Mouse (Mus musculus) forebrain, embryonic 12.5 days (tissue): ENCODE measurements around the gene Tap1. TPM values are rescaled to one million over a fixed set of nuclear protein-coding genes. Genes with fewer than 3 reads are reported as not detected.
"Not testable (repeated sequence)": the region's sequence is repeated elsewhere in the genome, so short reads cannot be mapped to it uniquely, and the experiment has no call there.

Source experiments
- ATAC-seq: fragments of 200-750 bp; cut with Nextera tagmentation; 2 replicates; pipeline ENCODE4 v1.8.0; 2017; ENCODE audit warnings: moderate TSS enrichment; ENCODE audit not compliant: low FRiP score
- H3K27ac ChIP-seq: fragments of 300-500 bp; sonication (generic); 2 replicates; pipeline ENCODE4 v1.5.1; 2016; ENCODE audit warnings: mild to moderate bottlenecking
- H3K27me3 ChIP-seq: fragments of 300-500 bp; sonication (generic); 2 replicates; pipeline ENCODE4 v1.6.1; 2016; ENCODE audit warnings: mild to moderate bottlenecking
- H3K36me3 ChIP-seq: fragments of 300-500 bp; sonication (generic); replicated peaks from 2 replicates; pipeline ENCODE4 v1.6.1; 2016; ENCODE audit warnings: mild to moderate bottlenecking
- H3K4me1 ChIP-seq: fragments of 300-500 bp; sonication (generic); 2 replicates; pipeline ENCODE4 v1.6.1; 2016
- H3K4me2 ChIP-seq: fragments of 300-500 bp; sonication (generic); 2 replicates; pipeline ENCODE4 v1.6.1; 2016; ENCODE audit warnings: mild to moderate bottlenecking, moderate library complexity
- H3K4me3 ChIP-seq: fragments of 300-500 bp; sonication (generic); replicated peaks from 2 replicates; pipeline ENCODE4 v1.5.1; 2016; ENCODE audit warnings: mild to moderate bottlenecking
- H3K9ac ChIP-seq: fragments of 300-500 bp; sonication (generic); 2 replicates; pipeline ENCODE4 v1.6.1; 2016; ENCODE audit warnings: mild to moderate bottlenecking
- H3K9me3 ChIP-seq: fragments of 300-500 bp; sonication (generic); 2 replicates; pipeline ENCODE4 v1.6.1; 2016
- WGBS: fragments of 180-500 bp; shearing (Covaris S2); methylation state at CpG from one replicate; pipeline ENCODE4 v1.1.7; 2016; 5-methylcytosine and 5-hydroxymethylcytosine counted together
- polyA plus RNA-seq: library from polyadenylated mRNA; unstranded; fragments of >200 nt; fragmentation: Nextera tagmentation; extraction: Ambion mirVana; gene quantifications from 2 replicates; pipeline ENCODE4 v1.2.1, GENCODE M21; 2016

The Tap1 gene
- polyA plus RNA-seq = 1.3 and 2.2 TPM in 2 replicates

DNA sequence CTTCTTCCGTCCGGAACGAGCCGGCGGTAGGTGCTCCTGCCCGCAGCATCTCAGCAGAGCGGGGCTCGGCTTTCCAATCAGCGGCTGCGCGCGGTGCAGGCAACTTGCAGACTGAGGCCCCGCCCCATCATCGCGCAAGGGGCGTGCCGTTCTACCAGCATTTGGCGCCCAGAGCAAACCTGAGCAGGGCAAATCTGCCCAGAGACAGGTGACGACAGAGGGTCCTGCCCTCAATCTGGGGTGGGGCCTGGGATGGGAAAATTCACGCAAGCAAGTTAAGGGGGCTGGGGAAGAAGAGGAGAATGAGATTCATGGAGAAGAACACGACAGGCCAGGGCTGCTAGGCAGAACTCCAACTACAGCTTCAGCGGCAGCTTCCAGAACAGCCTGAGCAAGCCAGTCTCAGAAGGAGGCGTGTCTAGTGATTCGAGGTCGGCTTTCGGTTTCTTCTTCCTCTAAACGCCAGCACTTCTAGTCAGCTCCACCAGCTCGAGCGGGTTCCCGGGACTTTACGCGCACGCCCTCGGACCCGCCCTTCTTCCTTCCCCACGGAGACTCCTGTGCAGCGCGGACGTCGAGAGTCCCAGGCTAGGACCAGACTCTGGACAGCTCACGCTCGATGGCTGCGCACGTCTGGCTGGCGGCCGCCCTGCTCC lies at the start of gene Tap1, which contains the start of gene Psmb9:
TSS of gene Tap1 (plus strand) at position 293 of the 656 bp plus-strand sequence.
TSS of gene Psmb9 (minus strand) at position 504 of the 656 bp plus-strand sequence.
- Histone ChIP-seq H3K27ac (no peak within 1 kb of the TSS), H3K36me3 (no peaks in the 10 kb centered on the region), H3K4me1 (peaks cover 18% of the 10 kb centered on the region), H3K4me3 (peak within 1 kb of the TSS; percentile 45), H3K27me3 (peaks cover 89% of the 10 kb centered on the region), H3K4me2 (peak within 1 kb of the TSS; percentile 76), H3K9ac (peak within 1 kb of the TSS; percentile 44), H3K9me3 (no peaks in the 10 kb centered on the region)
- peak; percentile 98 for ATAC-seq
- under 1% methylated on average over 46 of the region's 46 CpGs for WGBS

DNA sequence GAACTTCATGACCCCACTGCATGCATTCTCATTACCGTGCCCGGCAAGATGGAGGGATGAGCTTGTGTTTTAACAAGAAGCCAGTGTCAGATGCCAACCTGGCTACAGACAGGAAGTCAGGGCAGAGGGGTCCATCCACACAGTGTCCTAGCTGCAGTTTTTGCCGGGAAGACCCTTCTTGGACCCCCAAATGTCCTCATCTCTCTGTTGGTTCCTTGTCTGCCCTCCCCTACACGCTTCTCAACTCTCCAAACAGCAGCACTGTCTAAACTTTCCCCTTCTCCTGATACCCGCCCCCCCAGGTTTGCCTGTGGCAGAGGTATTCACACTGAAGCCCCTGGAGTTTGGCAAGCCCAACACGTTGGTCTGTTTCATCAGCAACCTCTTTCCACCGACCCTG lies 49.8 kb upstream of the Tap1 start:
- no peak overlapping the region for H3K27ac ChIP-seq
- H3K9ac ChIP-seq = no peak overlapping the region
- WGBS = 76% methylated on average over 7 of the region's 7 CpGs
- peaks cover 66% of the 10 kb centered on the region for H3K27me3 ChIP-seq
- no peaks in the 10 kb centered on the region for H3K9me3 ChIP-seq
- H3K4me3 ChIP-seq = no peak overlapping the region
- H3K4me2 ChIP-seq = no peak overlapping the region
- no peaks in the 10 kb centered on the region for H3K36me3 ChIP-seq
- no peak for ATAC-seq
- peaks cover 20% of the 10 kb centered on the region for H3K4me1 ChIP-seq

DNA sequence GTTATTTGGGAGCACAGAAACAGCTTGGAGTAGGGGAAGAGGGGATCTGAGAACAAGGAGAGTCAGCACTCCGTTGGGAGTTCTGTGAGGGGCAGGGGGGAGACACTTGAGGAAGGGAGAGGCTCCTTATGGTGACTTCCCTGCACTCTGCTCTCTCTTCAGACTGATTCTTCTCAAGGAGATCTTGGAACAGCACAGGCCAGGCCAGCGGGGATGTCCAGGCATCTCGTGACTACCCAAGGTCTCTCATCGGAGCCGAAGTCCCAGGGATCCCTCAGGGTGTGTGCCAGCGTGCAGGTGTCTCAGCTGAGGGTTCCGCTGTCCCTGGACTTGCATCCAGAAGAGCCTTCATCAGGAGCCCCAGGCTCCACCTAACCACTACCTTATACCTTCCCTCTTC lies 48.7 kb upstream of the Tap1 start:
- H3K27me3 ChIP-seq = peaks cover 69% of the 10 kb centered on the region
- no peak overlapping the region for H3K27ac ChIP-seq
- H3K9ac ChIP-seq = no peak overlapping the region
- peaks cover 22% of the 10 kb centered on the region for H3K4me1 ChIP-seq
- no peak overlapping the region for H3K4me2 ChIP-seq
- no peak for ATAC-seq
- WGBS = 71% methylated on average over 7 of the region's 7 CpGs
- H3K9me3 ChIP-seq = no peaks in the 10 kb centered on the region
- H3K36me3 ChIP-seq = no peaks in the 10 kb centered on the region
- H3K4me3 ChIP-seq = no peak overlapping the region

DNA sequence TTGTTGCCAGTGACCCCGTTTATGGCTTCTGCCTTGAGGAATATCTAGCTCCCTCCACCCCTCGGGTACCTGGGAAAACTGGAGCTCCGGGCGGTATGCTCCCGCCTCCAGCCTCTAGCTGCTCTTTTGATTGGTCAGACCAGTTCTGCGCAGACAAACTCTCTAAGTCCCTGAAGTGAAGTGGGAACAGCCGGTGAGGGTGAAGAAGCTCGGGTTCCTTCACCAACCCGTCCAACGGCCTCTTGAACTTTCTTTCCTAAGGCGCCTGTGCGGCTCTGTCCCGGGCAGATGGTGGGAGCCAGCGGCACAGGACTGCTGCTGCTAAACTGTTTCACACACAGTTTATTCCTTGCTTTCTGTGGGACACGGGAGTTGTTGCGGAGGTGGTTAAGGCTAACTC lies 47.9 kb upstream of the Tap1 start:
- ATAC-seq = no peak
- peaks cover 69% of the 10 kb centered on the region for H3K27me3 ChIP-seq
- no peak overlapping the region for H3K9ac ChIP-seq
- H3K4me1 ChIP-seq = peaks cover 22% of the 10 kb centered on the region
- no peaks in the 10 kb centered on the region for H3K9me3 ChIP-seq
- H3K4me2 ChIP-seq = peak overlapping the region; percentile 60
- peak overlapping the region; percentile 32 for H3K4me3 ChIP-seq
- 2% methylated on average over 16 of the region's 16 CpGs for WGBS
- H3K27ac ChIP-seq = no peak overlapping the region
- no peaks in the 10 kb centered on the region for H3K36me3 ChIP-seq

DNA sequence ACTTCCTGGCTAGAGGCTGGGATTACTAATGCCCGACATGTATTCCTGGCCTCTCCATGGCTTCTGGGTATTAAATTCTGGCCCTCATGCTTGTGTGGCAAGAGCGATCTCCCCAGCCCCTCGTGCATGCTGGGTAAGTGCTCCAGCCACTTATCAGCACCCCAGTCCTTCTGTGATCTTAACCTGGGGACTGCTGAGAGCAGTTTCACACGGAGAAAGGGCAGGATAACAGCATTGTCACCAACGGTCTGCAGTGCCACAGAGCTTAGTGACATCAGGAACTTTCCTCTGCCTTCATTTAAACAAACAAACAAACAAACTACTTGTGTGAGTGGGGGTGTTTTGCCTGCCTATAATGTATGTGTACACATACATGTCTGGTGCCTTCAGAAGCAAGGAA lies 47.1 kb upstream of the Tap1 start:
- Histone ChIP-seq H3K4me3 (no peak overlapping the region; the same call in 1 of the 2 replicates), H3K27me3 (peaks cover 69% of the 10 kb centered on the region), H3K9ac (no peak overlapping the region), H3K4me1 (peaks cover 22% of the 10 kb centered on the region), H3K27ac (no peak overlapping the region), H3K36me3 (no peaks in the 10 kb centered on the region), H3K4me2 (peak overlapping the region; percentile 60), H3K9me3 (no peaks in the 10 kb centered on the region)
- WGBS = 8% methylated on average over 5 of the region's 5 CpGs
- no peak for ATAC-seq

DNA sequence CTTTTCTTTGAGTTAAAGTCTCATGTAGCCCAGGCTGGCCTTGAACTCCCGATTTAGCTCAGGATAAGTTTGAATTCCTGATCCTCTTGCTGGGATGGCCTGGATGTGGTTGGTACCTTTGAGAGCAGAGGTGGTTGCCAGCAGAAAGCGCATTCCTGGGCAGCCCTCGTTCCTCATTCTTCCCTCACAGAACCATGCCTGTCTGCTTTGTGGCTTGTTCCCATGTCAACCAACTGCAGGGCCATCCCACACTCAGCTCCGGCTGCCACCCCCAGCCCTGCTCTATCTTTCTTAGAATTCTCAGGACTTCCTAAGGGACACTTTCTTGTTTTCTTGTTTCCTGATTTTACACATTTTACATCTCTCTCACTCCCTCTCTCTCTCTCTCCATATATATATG lies 45.9 kb upstream of the Tap1 start:
- Histone ChIP-seq H3K36me3 (no peaks in the 10 kb centered on the region), H3K9ac (no peak overlapping the region), H3K4me1 (peaks cover 16% of the 10 kb centered on the region), H3K27me3 (peaks cover 60% of the 10 kb centered on the region), H3K9me3 (no peaks in the 10 kb centered on the region), H3K27ac (no peak overlapping the region), H3K4me2 (no peak overlapping the region), H3K4me3 (no peak overlapping the region)
- ATAC-seq = no peak
- 54% methylated on average over 4 of the region's 4 CpGs for WGBS

DNA sequence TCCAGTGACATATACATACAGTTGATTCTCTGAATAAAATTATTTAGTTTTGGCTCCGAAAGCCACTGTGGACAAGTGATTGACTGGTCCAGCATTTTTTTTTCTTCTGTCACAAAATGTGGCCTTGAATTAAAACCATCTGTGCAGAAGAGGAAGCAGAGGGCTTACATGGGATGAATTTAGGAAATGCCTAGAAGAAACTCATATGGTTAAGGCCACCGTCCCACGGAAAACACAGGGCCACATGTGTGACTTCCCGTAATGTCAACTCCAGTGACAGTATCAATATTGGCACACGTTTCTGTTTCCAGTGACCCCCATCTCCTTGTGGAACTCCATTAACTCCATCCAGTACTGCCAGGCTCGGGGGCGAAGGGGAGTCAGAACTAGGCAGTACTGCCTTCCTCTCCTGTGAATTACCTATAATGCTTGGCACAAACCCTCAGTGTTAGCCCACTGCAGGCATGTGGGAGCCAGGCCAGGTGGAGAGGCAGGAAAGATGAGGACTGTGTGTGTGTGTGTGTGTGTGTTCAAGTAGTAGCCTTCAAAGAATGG lies 44.8 kb upstream of the Tap1 start:
- Histone ChIP-seq H3K27me3 (peaks cover 49% of the 10 kb centered on the region), H3K9ac (no peak overlapping the region), H3K36me3 (no peaks in the 10 kb centered on the region), H3K4me3 (no peak overlapping the region), H3K9me3 (no peaks in the 10 kb centered on the region), H3K4me1 (peaks cover 16% of the 10 kb centered on the region), H3K27ac (no peak overlapping the region), H3K4me2 (no peak overlapping the region)
- ATAC-seq = no peak
- WGBS = 86% methylated on average over 7 of the region's 7 CpGs

DNA sequence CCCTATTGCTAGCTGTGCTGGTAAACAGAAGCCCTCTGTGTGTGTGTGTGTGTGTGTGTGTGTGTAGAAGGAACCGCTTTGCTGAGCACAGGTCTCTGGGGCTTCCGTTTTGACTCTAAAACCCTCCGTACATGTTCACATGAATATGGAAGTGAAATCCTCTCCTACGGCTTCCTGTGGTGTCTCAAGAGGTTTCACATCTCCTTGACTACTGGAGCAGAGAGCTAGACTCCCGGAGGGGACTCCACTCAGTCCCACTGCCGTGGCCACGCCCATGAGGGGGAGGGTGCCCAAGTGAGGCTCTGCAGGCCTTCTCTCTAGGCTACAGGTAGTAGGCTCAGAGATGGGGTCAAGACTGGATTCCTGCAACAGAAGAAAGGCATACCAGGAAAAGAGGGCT lies 44.3 kb upstream of the Tap1 start, which contains the start of gene H2-DMb2:
TSS of gene H2-DMb2 (plus strand) at position 275 of the 400 bp plus-strand sequence.
- Histone ChIP-seq H3K4me1 (peaks cover 16% of the 10 kb centered on the region), H3K4me2 (no peak within 1 kb of the TSS), H3K9me3 (no peaks in the 10 kb centered on the region), H3K36me3 (no peaks in the 10 kb centered on the region), H3K4me3 (no peak within 1 kb of the TSS), H3K9ac (no peak within 1 kb of the TSS), H3K27ac (no peak within 1 kb of the TSS), H3K27me3 (peaks cover 44% of the 10 kb centered on the region)
- 43% methylated on average over 7 of the region's 7 CpGs for WGBS
- ATAC-seq = no peak

DNA sequence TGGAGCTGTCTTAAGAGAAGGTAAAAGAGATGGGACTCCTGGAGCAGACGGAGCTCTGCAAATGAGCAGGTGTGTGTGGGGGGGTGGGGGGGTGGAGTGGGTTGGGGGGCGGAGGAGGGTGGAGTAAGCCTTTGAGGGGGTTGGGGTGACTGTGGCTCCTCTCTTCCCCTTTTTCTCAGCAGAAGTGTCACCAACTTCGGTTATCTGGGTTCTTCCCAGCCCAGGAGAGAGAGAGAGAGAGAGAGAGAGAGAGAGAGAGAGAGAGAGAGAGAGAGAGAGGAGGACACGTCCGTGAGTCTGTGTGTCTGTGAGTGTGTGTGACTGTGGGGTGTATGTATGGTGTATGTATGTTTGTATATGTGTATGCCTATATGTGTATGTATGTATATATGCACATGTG lies 43.9 kb upstream of the Tap1 start:
- Histone ChIP-seq H3K27me3 (peaks cover 40% of the 10 kb centered on the region), H3K9ac (no peak overlapping the region), H3K36me3 (no peaks in the 10 kb centered on the region), H3K9me3 (no peaks in the 10 kb centered on the region), H3K4me1 (peaks cover 16% of the 10 kb centered on the region), H3K27ac (no peak overlapping the region), H3K4me3 (no peak overlapping the region), H3K4me2 (no peak overlapping the region)
- 61% methylated on average over 5 of the region's 5 CpGs for WGBS
- no peak for ATAC-seq

DNA sequence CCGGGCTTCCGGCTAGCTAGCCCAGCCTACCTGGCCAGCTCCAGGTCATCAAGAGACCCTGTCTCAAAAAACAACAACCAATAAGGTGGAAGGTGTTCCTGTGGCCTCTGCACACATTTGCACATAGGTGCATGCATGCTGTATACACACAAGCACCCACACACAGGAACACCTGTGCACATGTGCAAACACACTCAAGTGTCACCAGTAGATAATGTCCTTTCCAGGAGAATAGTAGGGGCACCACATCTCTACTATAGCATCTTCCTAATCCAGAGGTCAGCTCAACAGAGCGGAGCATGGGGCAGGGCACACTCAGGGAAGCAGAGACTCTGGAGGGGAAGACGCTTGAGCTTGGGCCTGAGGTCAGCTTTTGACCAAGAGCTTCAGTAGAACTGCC lies 43.1 kb upstream of the Tap1 start:
- not testable (repeated sequence) for H3K27ac ChIP-seq, H3K9me3 ChIP-seq, H3K4me3 ChIP-seq, H3K36me3 ChIP-seq, ATAC-seq, H3K4me2 ChIP-seq, H3K9ac ChIP-seq
- Histone ChIP-seq H3K27me3 (peaks cover 32% of the 10 kb centered on the region), H3K4me1 (peaks cover 12% of the 10 kb centered on the region)
- 89% methylated on average over 4 of the region's 4 CpGs for WGBS

DNA sequence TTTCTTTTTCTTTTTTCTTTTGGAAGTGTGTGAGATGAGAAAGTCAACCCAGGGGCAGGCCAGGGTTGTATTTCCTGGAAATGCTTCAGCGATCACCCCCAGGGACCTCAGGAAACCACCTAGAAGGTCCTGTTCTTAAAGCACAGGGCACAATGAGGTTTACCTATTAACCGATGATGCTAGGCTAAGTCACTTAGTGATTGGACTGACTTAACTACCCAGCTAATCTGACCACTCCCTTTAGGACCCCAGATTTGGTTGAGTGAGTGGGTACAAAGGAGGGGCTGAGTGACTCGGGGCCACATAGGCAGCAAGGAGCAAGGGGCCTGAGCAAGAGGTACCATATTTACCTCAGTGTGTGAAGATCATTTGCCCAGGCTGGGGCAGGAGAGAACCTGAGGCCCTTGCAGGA lies 42.4 kb upstream of the Tap1 start:
- H3K4me2 ChIP-seq = no peak overlapping the region
- H3K36me3 ChIP-seq = no peaks in the 10 kb centered on the region
- H3K27ac ChIP-seq = no peak overlapping the region
- H3K27me3 ChIP-seq = peaks cover 25% of the 10 kb centered on the region
- H3K4me3 ChIP-seq = no peak overlapping the region
- WGBS = 68% methylated on average over 3 of the region's 3 CpGs
- H3K9ac ChIP-seq = no peak overlapping the region
- peaks cover 5% of the 10 kb centered on the region for H3K4me1 ChIP-seq
- no peaks in the 10 kb centered on the region for H3K9me3 ChIP-seq
- no peak for ATAC-seq

DNA sequence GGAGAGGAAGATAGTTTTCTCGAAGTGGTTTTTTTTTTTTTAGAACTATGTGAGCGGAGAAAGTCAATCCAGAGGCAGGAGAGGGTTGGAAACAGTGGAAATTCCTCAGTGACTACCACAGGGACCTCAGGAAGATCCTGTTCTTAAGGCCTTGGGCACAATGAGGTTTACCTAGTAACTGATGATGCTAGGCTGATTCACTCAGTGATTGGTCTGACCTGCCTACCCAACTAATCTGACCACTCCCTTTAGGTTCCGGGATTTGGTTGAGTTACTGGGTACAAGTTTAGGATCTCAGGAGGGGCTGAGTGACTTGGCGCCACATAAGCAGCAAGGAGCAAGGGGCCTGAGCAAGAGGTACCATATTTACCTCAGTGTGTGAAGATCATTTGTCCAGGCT lies 34.4 kb upstream of the Tap1 start, which contains the start of gene H2-DMb1:
TSS of gene H2-DMb1 (plus strand) at position 150 of the 400 bp plus-strand sequence.
- Histone ChIP-seq H3K4me3 (no peak within 1 kb of the TSS), H3K9ac (no peak within 1 kb of the TSS), H3K9me3 (no peaks in the 10 kb centered on the region), H3K27me3 (no peaks in the 10 kb centered on the region), H3K4me1 (no peaks in the 10 kb centered on the region), H3K27ac (no peak within 1 kb of the TSS), H3K4me2 (no peak within 1 kb of the TSS), H3K36me3 (no peaks in the 10 kb centered on the region)
- WGBS = 63% methylated on average over 4 of the region's 4 CpGs
- no peak for ATAC-seq

DNA sequence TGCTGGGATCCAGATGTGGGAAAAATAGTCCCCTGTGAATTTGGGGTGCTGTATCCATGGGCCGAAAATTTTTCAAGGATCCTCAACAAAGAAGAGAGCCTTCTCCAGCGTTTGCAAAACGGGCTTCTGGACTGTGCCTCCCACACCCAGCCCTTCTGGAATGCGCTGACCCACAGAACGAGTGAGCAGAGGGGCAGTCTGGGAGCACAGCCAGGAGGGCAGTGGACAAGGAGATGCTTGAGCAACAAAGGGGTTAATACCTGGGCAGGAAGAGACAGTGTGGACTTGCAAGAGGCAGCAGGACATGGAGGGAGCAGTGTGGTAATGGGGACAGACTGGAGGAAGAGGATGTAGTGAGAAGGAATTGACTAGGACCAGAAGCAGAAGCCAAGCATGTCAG lies 31.8 kb upstream of the Tap1 start:
- no peaks in the 10 kb centered on the region for H3K9me3 ChIP-seq
- 50% methylated on average over 5 of the region's 5 CpGs for WGBS

More for the DNA sequence above, 31.8 kb upstream of the Tap1 start:
- Histone ChIP-seq H3K4me1 (no peaks in the 10 kb centered on the region), H3K27ac (no peak overlapping the region), H3K27me3 (no peaks in the 10 kb centered on the region), H3K9ac (no peak overlapping the region), H3K4me2 (no peak overlapping the region), H3K4me3 (no peak overlapping the region), H3K36me3 (no peaks in the 10 kb centered on the region)
- ATAC-seq = no peak
